Comparison of ENCODE assay signal across 21 mouse cellular contexts in genomic region chr8:102499091-102499490, GRCm38 (mm10).
DNase-seq lines count a peak whose midpoint lies in the region; ATAC-seq lines count a peak whose summit lies in the region.
"Had no signal": no experiment of that assay in that cellular context is flagged by ENCODE, and none has a peak within 500 bp of the region (broad histone marks: within the 10 kb centered on the region; RNA-seq: fewer than 3 reads in every experiment).

No protein-coding gene starts in this region.

- peaks cover 3% of the 10 kb centered on the region; the same call in 1 of the 2 replicates for H3K4me1 ChIP-seq in limb, embryonic 11.5 days (ENCODE audit: control insufficient read depth, insufficient read depth, low read length)
- H3K4me1 ChIP-seq: liver, embryonic 12.5 days had no signal

- H3K9me3 ChIP-seq in limb, embryonic 11.5 days (ENCODE audit: control insufficient read depth, low read length): no peaks in the 10 kb centered on the region
- H3K9me3 ChIP-seq: liver, embryonic 12.5 days had no signal

- no peak overlapping the region for H3K9ac ChIP-seq in limb, embryonic 11.5 days (ENCODE audit: low read length)
- H3K9ac ChIP-seq: liver, embryonic 12.5 days had no signal

- ATAC-seq in frontal cortex, adult (ENCODE audit: low TSS enrichment): peak; percentile 55; the same call in 1 of the 2 replicates
- ATAC-seq in limb, embryonic 11.5 days (ENCODE audit: insufficient number of reproducible peaks, low FRiP score, low TSS enrichment, low read depth): peak; percentile 87; the same call in 1 of the 2 replicates
- ATAC-seq: hindbrain, embryonic 16.5 days; liver, embryonic 12.5 days; lung, postnatal 0 days had no signal

- H3K27me3 ChIP-seq in limb, embryonic 11.5 days (ENCODE audit: control insufficient read depth, insufficient read depth, low read length): no peaks in the 10 kb centered on the region
- H3K27me3 ChIP-seq: liver, embryonic 12.5 days had no signal

- WGBS in limb, embryonic 11.5 days: 25% methylated on average over 4 of the region's 4 CpGs

- peak overlapping the region; percentile 42; the same call in 1 of the 2 replicates for H3K27ac ChIP-seq in limb, embryonic 11.5 days (replicated peaks; ENCODE audit: low read depth, low read length)
- H3K27ac ChIP-seq: gastrocnemius, adult 2 months; heart, adult 2 months; left cerebral cortex, adult 2 months; liver, embryonic 12.5 days had no signal

- no peak for DNase-seq in frontal cortex, postnatal 36 days (ENCODE audit: low spot score in 2 of 2)
- peak; percentile 9 for DNase-seq in 3T3-L1 (ENCODE audit: low read depth, low spot score)
- DNase-seq in embryo, embryonic 11 days: peak; percentile 45
- DNase-seq in limb, embryonic 11.5 days (ENCODE audit: low spot score): peak; percentile 75
- DNase-seq in right cerebral cortex, postnatal 4 days: no peak
- no peak for DNase-seq in urinary bladder, postnatal 10 days (ENCODE audit: low spot score)
- no peak for DNase-seq in spleen, postnatal 36 days (ENCODE audit: low spot score in 2 of 2)
- DNase-seq: adrenal gland, postnatal 25 days; B cell, adult 2 months; cerebellum, postnatal 36 days; gastrocnemius, adult 2 months; heart, adult 2 months; heart, postnatal 10 days; kidney, postnatal 36 days; thymus, postnatal 36 days had no signal

- no peak overlapping the region for H3K4me3 ChIP-seq in limb, embryonic 11.5 days (ENCODE audit: low read depth, low read length)
- H3K4me3 ChIP-seq: gastrocnemius, adult 2 months; heart, adult 2 months; left cerebral cortex, adult 2 months; liver, embryonic 12.5 days had no signal

- H3K4me2 ChIP-seq in limb, embryonic 11.5 days (ENCODE audit: low read depth, severe bottlenecking): no peak overlapping the region
- H3K4me2 ChIP-seq: liver, embryonic 12.5 days; midbrain, embryonic 11.5 days had no signal

- H3K36me3 ChIP-seq in limb, embryonic 11.5 days (ENCODE audit: control insufficient read depth, insufficient read depth, low read length): no peaks in the 10 kb centered on the region
- H3K36me3 ChIP-seq: liver, embryonic 12.5 days had no signal

Comparison
In these comparisons a context has a peak if more than half of its experiments do, and no peak if none do; other contexts are left out.
1. DNase-seq: peak in 3T3-L1 (single experiment), embryo, embryonic 11 days (single experiment) and limb, embryonic 11.5 days (single experiment); none in frontal cortex, postnatal 36 days (0 of 2), right cerebral cortex, postnatal 4 days (single experiment), urinary bladder, postnatal 10 days (single experiment) and spleen, postnatal 36 days (0 of 2).